Comparison of ENCODE assay signal across 15 mouse cellular contexts in genomic region chr9:25075977-25076376, GRCm38 (mm10). TPM values are rescaled to one million over a fixed set of nuclear protein-coding genes. Genes with fewer than 3 reads are reported as not detected.
DNase-seq lines count a peak whose midpoint lies in the region; ATAC-seq and TF ChIP-seq lines count a peak whose summit lies in the region.
"Had no signal": no experiment of that assay in that cellular context is flagged by ENCODE, and none has a peak within 500 bp of the region (broad histone marks: within the 10 kb centered on the region; RNA-seq: fewer than 3 reads in every experiment).

No protein-coding gene starts in this region.

- no peak overlapping the region for H3K4me2 ChIP-seq in liver, embryonic 11.5 days
- no peak overlapping the region for H3K4me2 ChIP-seq in stomach, embryonic 15.5 days
- H3K4me2 ChIP-seq: midbrain, embryonic 11.5 days had no signal

- H3K36me3 ChIP-seq in liver, adult 2 months (ENCODE audit: control insufficient read depth, insufficient read depth, low read length) = no peaks in the 10 kb centered on the region
- no peaks in the 10 kb centered on the region for H3K36me3 ChIP-seq in liver, embryonic 11.5 days (ENCODE audit: control insufficient read depth, insufficient read depth, low read length)
- H3K36me3 ChIP-seq in stomach, embryonic 15.5 days = no peaks in the 10 kb centered on the region

- WGBS in liver, adult 2 months = 48% methylated on average over 3 of the region's 3 CpGs
- 39% methylated on average over 3 of the region's 3 CpGs for WGBS in liver, embryonic 11.5 days
- WGBS in stomach, embryonic 15.5 days = 31% methylated on average over 3 of the region's 3 CpGs

- TF ChIP-seq CTCF in liver, adult 2 months (IDR thresholded peaks at IDR 0.05; ENCODE audit: low read depth, low read length) = no peak

- no peak overlapping the region for H3K9ac ChIP-seq in liver, adult 2 months (ENCODE audit: low read depth, low read length)
- H3K9ac ChIP-seq in liver, embryonic 11.5 days (ENCODE audit: low read depth, low read length) = no peak overlapping the region
- no peak overlapping the region for H3K9ac ChIP-seq in stomach, embryonic 15.5 days

- H3K27me3 ChIP-seq in liver, adult 2 months (ENCODE audit: control insufficient read depth, insufficient read depth, low read length) = no peaks in the 10 kb centered on the region
- no peaks in the 10 kb centered on the region for H3K27me3 ChIP-seq in liver, embryonic 11.5 days (replicated peaks; ENCODE audit: control insufficient read depth, insufficient read depth, low read length)
- no peaks in the 10 kb centered on the region for H3K27me3 ChIP-seq in stomach, embryonic 15.5 days (replicated peaks)

- DNase-seq in liver, adult 2 months (ENCODE audit: extremely low read depth, low read depth, low spot score) = peak; percentile 7
- no peak for DNase-seq in liver, embryonic 11.5 days (ENCODE audit: low spot score)
- DNase-seq in fibroblast of lung, adult 2 months (ENCODE audit: low read depth) = peak; percentile 14
- DNase-seq in left cerebral cortex, adult 18-20 months (ENCODE audit: low spot score in 2 of 2) = peak; percentile 5 to 33
- DNase-seq in adrenal gland, adult 18-20 months (ENCODE audit: low spot score in 2 of 2) = no peak
- DNase-seq in cerebellum, adult 9-11 months = no peak
- DNase-seq: adrenal gland, postnatal 10 days; cerebellum, postnatal 14 days; kidney, adult 2 months; thymus, adult 18-20 months had no signal

- H3K4me3 ChIP-seq in liver, adult 2 months (ENCODE audit: insufficient read depth, low read depth, low read length) = no peak overlapping the region
- no peak overlapping the region for H3K4me3 ChIP-seq in liver, embryonic 11.5 days (ENCODE audit: low read depth, low read length)
- no peak overlapping the region for H3K4me3 ChIP-seq in stomach, embryonic 15.5 days (replicated peaks)

- H3K9me3 ChIP-seq in liver, embryonic 11.5 days (ENCODE audit: control insufficient read depth, low read length) = no peaks in the 10 kb centered on the region
- H3K9me3 ChIP-seq in stomach, embryonic 15.5 days = no peaks in the 10 kb centered on the region

- no peaks in the 10 kb centered on the region for H3K4me1 ChIP-seq in liver, adult 2 months (ENCODE audit: control insufficient read depth, insufficient read depth, low read length)
- H3K4me1 ChIP-seq in liver, embryonic 11.5 days (replicated peaks; ENCODE audit: control insufficient read depth, insufficient read depth, low read length) = no peaks in the 10 kb centered on the region
- H3K4me1 ChIP-seq in stomach, embryonic 15.5 days = no peaks in the 10 kb centered on the region

- no peak for TF ChIP-seq POLR2A in liver, adult 2 months (IDR thresholded peaks at IDR 0.05; ENCODE audit: extremely low read depth, insufficient read depth, low read length)

- H3K27ac ChIP-seq in liver, adult 2 months (replicated peaks; ENCODE audit: insufficient read depth, low read depth, low read length) = no peak overlapping the region
- H3K27ac ChIP-seq in liver, embryonic 11.5 days (ENCODE audit: low read depth, low read length) = no peak overlapping the region
- H3K27ac ChIP-seq in stomach, embryonic 15.5 days = no peak overlapping the region

- H3K79me2 ChIP-seq in liver, adult 2 months (ENCODE audit: control insufficient read depth, insufficient read depth, low read length) = no peaks in the 10 kb centered on the region

- no peak for ATAC-seq in liver, embryonic 11.5 days (replicated peaks; ENCODE audit: low FRiP score)
- peak; percentile 39; the same call in 1 of the 2 replicates for ATAC-seq in stomach, embryonic 15.5 days (ENCODE audit: insufficient read depth, low FRiP score, low read depth)
- ATAC-seq in megakaryocyte progenitor cell, adult 5-6 weeks (replicated peaks; ENCODE audit: poor library complexity) = no peak
- ATAC-seq: forebrain, embryonic 16.5 days had no signal

RNA-seq across cellular contexts. Expression of gene Gm10181, which starts 13.2 kb away (rescaled TPM):
- not detected in 2 replicates for total RNA-seq in liver, adult 2 months (2014; rRNA removed)
- polyA plus RNA-seq in liver, adult 2 months (2012; rRNA removed) = not detected in 2 replicates
- polyA plus RNA-seq in liver, embryonic 11.5 days (2014; fragmentation: Nextera tagmentation; extraction: Ambion mirVana) = not detected in 2 replicates
- total RNA-seq in left cerebral cortex, adult 18-20 months (2021) = not detected
- polyA plus RNA-seq in stomach, embryonic 15.5 days (2015; fragmentation: Nextera tagmentation; extraction: Ambion mirVana) = not detected in 2 replicates
- not detected in 2 replicates for total RNA-seq in megakaryocyte progenitor cell, adult 5-6 weeks (2015)
- total RNA-seq in megakaryocyte progenitor cell, adult 5-6 weeks (2017) = not detected in 2 replicates
- total RNA-seq in adrenal gland, adult 18-20 months (2021) = not detected
- total RNA-seq: adrenal gland, postnatal 10 days; left cerebral cortex, postnatal 36 days had no signal
- polyA plus RNA-seq: forebrain, embryonic 16.5 days; kidney, adult 2 months; midbrain, embryonic 11.5 days had no signal

Comparison
In these comparisons a context has a peak if more than half of its experiments do, and no peak if none do; other contexts are left out.
1. DNase-seq: peak in liver, adult 2 months (single experiment), fibroblast of lung, adult 2 months (single experiment) and left cerebral cortex, adult 18-20 months (2 of 2); none in liver, embryonic 11.5 days (single experiment), adrenal gland, adult 18-20 months (0 of 2) and cerebellum, adult 9-11 months (single experiment).